Mouse (Mus musculus) C2C12 (cell line): ENCODE measurements around the gene Il12rb1. TPM values are rescaled to one million over a fixed set of nuclear protein-coding genes. Genes with fewer than 3 reads are reported as not detected.

Source experiments
- H3K27me3 ChIP-seq: one replicate; pipeline ENCODE4 v1.6.1; 2011; ENCODE audit not compliant: control insufficient read depth, insufficient read depth, insufficient read length
- H3K36me3 ChIP-seq: one replicate; pipeline ENCODE4 v1.6.1; 2011; ENCODE audit not compliant: control insufficient read depth, insufficient read depth
- H3K4me3 ChIP-seq: one replicate; pipeline ENCODE4 v1.5.1; 2011; ENCODE audit warnings: mild to moderate bottlenecking, control low read depth; ENCODE audit not compliant: poor library complexity, insufficient read depth, severe bottlenecking
- H3K79me2 ChIP-seq: one replicate; pipeline ENCODE4 v1.6.1; 2011; ENCODE audit not compliant: control insufficient read depth, insufficient read depth
- H3K79me3 ChIP-seq: one replicate; pipeline ENCODE4 v1.6.1; 2011; ENCODE audit warnings: low read depth, control low read depth
- H3ac ChIP-seq: one replicate; pipeline ENCODE3; 2011; ENCODE audit warnings: low read depth; ENCODE audit not compliant: control insufficient read depth, insufficient read length
- CEBPB ChIP-seq: IDR thresholded peaks from one replicate; pipeline ENCODE4 v1.6.1; 2011; ENCODE audit warnings: low read depth, mild to moderate bottlenecking, control low read depth, moderate library complexity
- CTCF ChIP-seq: IDR thresholded peaks from one replicate; pipeline ENCODE4 v1.5.1; 2011; ENCODE audit not compliant: control insufficient read depth, insufficient read depth, insufficient read length
- FOSL1 ChIP-seq: IDR thresholded peaks from one replicate; pipeline ENCODE4 v1.8.0; 2011; ENCODE audit warnings: mild to moderate bottlenecking, low read length; ENCODE audit not compliant: poor library complexity, insufficient read depth, severe bottlenecking
- MAX ChIP-seq: IDR thresholded peaks from one replicate; pipeline ENCODE4 v1.6.1; 2011; ENCODE audit warnings: mild to moderate bottlenecking, control low read depth
- MYOD1 ChIP-seq: IDR thresholded peaks from one replicate; pipeline ENCODE4 v1.6.1; 2011; ENCODE audit warnings: low read depth; ENCODE audit not compliant: control insufficient read depth, insufficient read length
- MYOG ChIP-seq: IDR thresholded peaks from one replicate; pipeline ENCODE4 v1.6.1; 2011; ENCODE audit not compliant: control insufficient read depth, insufficient read length; ENCODE audit errors: extremely low read depth
- USF1 ChIP-seq: IDR thresholded peaks from one replicate; pipeline ENCODE4 v1.6.1; 2011; ENCODE audit warnings: low read depth, mild to moderate bottlenecking, control low read depth, moderate library complexity
- polyA plus RNA-seq: library from polyadenylated mRNA; unstranded; fragments of >200 nt; fragmentation: generic; extraction: Trizol; gene quantifications from one replicate; pipeline ENCODE4 v1.2.1, GENCODE M21; 2012; ENCODE audit warnings: missing spikeins

Il12rb1 gene
- polyA plus RNA-seq, 1 experiment: 29.3 TPM

GRCm38 (mm10) chr8:70792700-70793099, 15.5 kb upstream of the Il12rb1 start:
- no peak for TF ChIP-seq FOSL1
- TF ChIP-seq CTCF: no peak
- Histone ChIP-seq H3K79me3 (peaks cover 10% of the 10 kb centered on the region), H3K79me2 (peaks cover 24% of the 10 kb centered on the region), H3K27me3 (no peaks in the 10 kb centered on the region), H3ac (peak overlapping the region; percentile 30), H3K4me3 (peak overlapping the region; percentile 18), H3K36me3 (peaks cover 4% of the 10 kb centered on the region)

DNA sequence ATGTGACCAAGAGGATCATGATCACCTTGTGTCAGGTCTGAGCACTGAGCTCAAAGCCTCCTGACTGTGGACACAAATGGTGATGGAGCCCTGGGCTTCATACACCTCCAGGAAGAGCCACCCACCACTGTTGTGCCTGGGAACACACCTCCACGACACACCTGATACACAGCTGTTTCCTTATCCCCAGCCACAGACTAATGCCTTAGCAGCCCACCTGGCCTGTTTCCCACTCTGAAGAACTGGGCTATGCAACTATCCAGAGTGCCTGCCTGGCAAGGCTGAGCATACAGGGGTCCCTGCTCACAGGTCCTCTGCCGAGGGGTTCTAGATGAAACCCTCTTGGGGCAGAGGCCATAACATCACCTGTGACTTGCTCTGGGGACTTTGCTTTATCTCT, 14.0 kb upstream of the Il12rb1 start:
- Histone ChIP-seq H3K79me2 (peaks cover 24% of the 10 kb centered on the region), H3K36me3 (no peaks in the 10 kb centered on the region), H3K4me3 (no peak overlapping the region), H3K27me3 (no peaks in the 10 kb centered on the region), H3ac (no peak overlapping the region), H3K79me3 (peaks cover 10% of the 10 kb centered on the region)
- TF ChIP-seq MAX: no peak
- TF ChIP-seq USF1: no peak
- TF ChIP-seq FOSL1: no peak
- TF ChIP-seq CEBPB: no peak
- TF ChIP-seq MYOG: no peak
- TF ChIP-seq CTCF: no peak
- TF ChIP-seq MYOD1: no peak

DNA sequence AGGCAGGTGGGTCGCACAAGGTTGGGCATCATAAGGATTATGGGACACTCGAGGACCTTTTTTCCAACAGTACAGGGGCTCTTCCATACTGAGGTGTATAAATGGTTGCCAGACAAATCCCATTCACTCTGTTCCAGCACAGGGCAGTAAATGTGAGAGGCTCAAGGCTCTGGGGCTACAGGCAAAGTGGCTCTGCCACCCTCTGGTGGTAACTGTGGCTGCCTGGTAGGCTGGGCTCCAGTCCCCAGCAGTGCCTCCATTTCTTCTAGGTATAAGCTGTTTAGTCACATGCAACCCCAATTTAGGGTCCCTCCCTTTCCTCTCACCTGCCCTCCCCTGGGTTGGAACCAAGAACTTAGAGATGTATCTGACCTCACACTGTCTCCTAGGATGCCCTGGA, 12.9 kb upstream of the Il12rb1 start:
- Histone ChIP-seq H3K79me3 (peaks cover 8% of the 10 kb centered on the region), H3ac (no peak overlapping the region), H3K79me2 (peaks cover 25% of the 10 kb centered on the region), H3K4me3 (no peak overlapping the region), H3K27me3 (no peaks in the 10 kb centered on the region), H3K36me3 (no peaks in the 10 kb centered on the region)
- TF ChIP-seq FOSL1 (no peak), CEBPB (no peak), MYOD1 (no peak), USF1 (no peak), MYOG (no peak)

DNA sequence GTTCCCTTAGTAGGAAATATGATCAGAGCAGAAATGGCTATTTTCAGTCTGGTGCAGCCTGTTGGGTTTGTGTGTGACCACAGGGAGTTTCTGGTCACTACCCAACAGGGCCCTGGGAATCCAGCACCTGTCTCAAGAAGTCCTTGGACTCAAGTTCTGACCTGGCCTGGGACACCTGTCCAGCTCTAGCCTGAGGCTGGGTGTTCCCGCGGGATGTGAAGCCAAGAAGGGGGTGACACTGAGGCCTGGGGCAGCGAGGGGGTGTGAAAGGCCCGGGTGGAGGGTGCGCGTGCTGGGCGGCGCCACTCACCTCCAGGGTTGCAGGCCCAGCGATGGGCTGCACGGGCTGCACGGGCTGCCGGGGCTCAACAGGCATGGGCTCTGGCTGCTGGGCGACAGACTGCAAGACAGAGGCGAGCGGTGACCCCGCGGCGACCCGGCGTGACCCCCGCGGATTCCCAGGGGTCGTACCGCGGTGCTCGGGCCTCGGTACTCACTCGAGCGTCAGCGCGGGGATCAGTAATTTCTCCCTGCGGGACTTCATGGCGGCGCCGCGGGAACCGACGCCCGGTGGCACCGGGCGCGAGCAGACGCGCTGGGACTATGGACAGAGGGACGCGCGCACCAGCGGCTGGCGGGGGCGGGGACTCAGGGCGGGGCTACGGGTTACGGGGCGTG, 11.7 kb upstream of the Il12rb1 start:
- H3K27me3 ChIP-seq: no peaks in the 10 kb centered on the region
- H3ac ChIP-seq: peak overlapping the region; percentile 28
- no peak for TF ChIP-seq CEBPB
- TF ChIP-seq MAX: peak; percentile 25
- TF ChIP-seq FOSL1: no peak
- TF ChIP-seq CTCF: no peak
- TF ChIP-seq MYOD1: peak; percentile 4
- no peak for TF ChIP-seq MYOG
- no peak for TF ChIP-seq USF1

GRCm38 (mm10) chr8:70797081-70798070, 10.9 kb upstream of the Il12rb1 start:
- H3K4me3 ChIP-seq: peak overlapping the region; percentile 34
- H3K79me3 ChIP-seq: no peaks in the 10 kb centered on the region
- no peaks in the 10 kb centered on the region for H3K27me3 ChIP-seq
- H3K36me3 ChIP-seq: no peaks in the 10 kb centered on the region
- H3K79me2 ChIP-seq: peaks cover 7% of the 10 kb centered on the region
- TF ChIP-seq USF1 (no peak), CEBPB (no peak), MYOG (no peak), CTCF (no peak), MAX (no peak), FOSL1 (no peak), MYOD1 (no peak)
- H3ac ChIP-seq: peak overlapping the region; percentile 77

More for the DNA sequence above, 11.7 kb upstream of the Il12rb1 start:
- H3K4me3 ChIP-seq: peak overlapping the region; percentile 34
- H3K79me2 ChIP-seq: peaks cover 14% of the 10 kb centered on the region
- H3K36me3 ChIP-seq: no peaks in the 10 kb centered on the region
- H3K79me3 ChIP-seq: peaks cover 5% of the 10 kb centered on the region
